Mouse (Mus musculus) small intestine, adult 2 months (tissue): ENCODE measurements around the gene Hist2h2bb. TPM values are rescaled to one million over a fixed set of nuclear protein-coding genes. Genes with fewer than 3 reads are reported as not detected.

Experiments
- H3K27ac ChIP-seq: fragments of 200-500 bp; 2 replicates; pipeline ENCODE4 v1.5.1; 2012; ENCODE audit warnings: low read depth, low read length, control low read depth, inconsistent platforms; ENCODE audit not compliant: insufficient read depth
- H3K27me3 ChIP-seq: fragments of 200-500 bp; 2 replicates; pipeline ENCODE4 v1.6.1; 2012; ENCODE audit warnings: mild to moderate bottlenecking, moderate library complexity, low read length, inconsistent platforms; ENCODE audit not compliant: control insufficient read depth, insufficient read depth
- H3K36me3 ChIP-seq: fragments of 200-500 bp; 2 replicates; pipeline ENCODE4 v1.6.1; 2012; ENCODE audit warnings: mild to moderate bottlenecking, low read length, control low read depth, inconsistent platforms; ENCODE audit not compliant: control insufficient read depth, insufficient read depth
- H3K4me1 ChIP-seq: fragments of 200-500 bp; 2 replicates; pipeline ENCODE4 v1.6.1; 2012; ENCODE audit warnings: low read length, inconsistent platforms, mixed read lengths; ENCODE audit not compliant: control insufficient read depth, insufficient read depth, insufficient read length
- H3K4me3 ChIP-seq: fragments of 200-500 bp; 2 replicates; pipeline ENCODE4 v1.5.1; 2012; ENCODE audit warnings: low read depth, mild to moderate bottlenecking, control low read depth, inconsistent platforms, low read length, moderate library complexity
- CTCF ChIP-seq: fragments of 200-500 bp; IDR thresholded peaks from 2 replicates; pipeline ENCODE4 v1.5.1; 2012; ENCODE audit warnings: low read depth, mild to moderate bottlenecking, control low read depth, inconsistent platforms, low read length, moderate library complexity, mixed read lengths; ENCODE audit not compliant: insufficient replicate concordance, insufficient read length; ENCODE audit errors: extremely low read depth
- POLR2A ChIP-seq: fragments of 200-500 bp; IDR thresholded peaks from 2 replicates; pipeline ENCODE4 v1.6.1; 2012; ENCODE audit warnings: low read depth, mild to moderate bottlenecking, control low read depth, inconsistent platforms, low read length, moderate library complexity
- WGBS: fragments of 180-500 bp; shearing (Covaris S2); methylation state at CpG from one replicate; pipeline ENCODE4 v1.1.7; 2018; 5-methylcytosine and 5-hydroxymethylcytosine counted together
- polyA plus RNA-seq: library from polyadenylated mRNA; depleted of rRNA; stranded (reverse); fragments of >200 nt; gene quantifications from 2 replicates; pipeline ENCODE4 v1.2.3, GENCODE M21; 2012

The Hist2h2bb gene
- polyA plus RNA-seq, 1 experiment = 8.7 TPM

- WGBS = 70% methylated on average over 8 of the region's 8 CpGs
- H3K27me3 ChIP-seq = no peaks in the 10 kb centered on the region
- H3K4me1 ChIP-seq = no peaks in the 10 kb centered on the region; the same call in 1 of the 2 replicates
- TF ChIP-seq CTCF (no peak), POLR2A (no peak)
- no peaks in the 10 kb centered on the region for H3K36me3 ChIP-seq
- H3K27ac ChIP-seq = no peak overlapping the region
- H3K4me3 ChIP-seq = no peak overlapping the region
Observed at GRCm38 (mm10) chr3:96226695-96227648, 42.6 kb upstream of the Hist2h2bb start.

DNA sequence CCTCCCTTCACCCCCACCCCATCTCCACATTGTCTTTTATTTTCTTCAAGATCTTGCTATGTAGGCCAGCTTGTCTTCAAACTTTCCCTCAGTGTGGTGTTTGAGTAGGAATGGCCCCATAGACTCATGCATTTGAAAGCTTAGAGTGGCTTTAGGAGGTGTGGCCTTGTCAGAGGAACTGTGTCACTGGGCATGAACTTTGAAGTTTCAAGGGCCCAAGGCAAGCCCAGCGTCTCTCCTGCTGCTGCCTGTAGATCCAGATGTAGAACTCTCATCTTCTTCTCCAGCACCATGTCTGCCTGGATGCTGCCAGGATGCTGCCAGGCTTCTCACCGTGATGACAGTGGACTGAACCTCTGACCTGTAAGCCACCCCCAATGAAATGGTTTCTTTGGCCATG is 40.7 kb upstream of the Hist2h2bb start:
- Histone ChIP-seq H3K27ac (no peak overlapping the region), H3K4me1 (no peaks in the 10 kb centered on the region; the same call in 1 of the 2 replicates), H3K4me3 (no peak overlapping the region), H3K36me3 (no peaks in the 10 kb centered on the region), H3K27me3 (no peaks in the 10 kb centered on the region)
- TF ChIP-seq POLR2A (no peak), CTCF (no peak)
- WGBS = 56% methylated on average over 2 of the region's 2 CpGs

- Histone ChIP-seq H3K27me3 (no peaks in the 10 kb centered on the region), H3K36me3 (no peaks in the 10 kb centered on the region), H3K4me1 (no peaks in the 10 kb centered on the region; the same call in 1 of the 2 replicates), H3K4me3 (no peak overlapping the region), H3K27ac (no peak overlapping the region)
- WGBS = 61% methylated on average over 2 of the region's 2 CpGs
- TF ChIP-seq POLR2A = no peak
- no peak for TF ChIP-seq CTCF
Observed at GRCm38 (mm10) chr3:96230404-96230803, 39.1 kb upstream of the Hist2h2bb start.

DNA sequence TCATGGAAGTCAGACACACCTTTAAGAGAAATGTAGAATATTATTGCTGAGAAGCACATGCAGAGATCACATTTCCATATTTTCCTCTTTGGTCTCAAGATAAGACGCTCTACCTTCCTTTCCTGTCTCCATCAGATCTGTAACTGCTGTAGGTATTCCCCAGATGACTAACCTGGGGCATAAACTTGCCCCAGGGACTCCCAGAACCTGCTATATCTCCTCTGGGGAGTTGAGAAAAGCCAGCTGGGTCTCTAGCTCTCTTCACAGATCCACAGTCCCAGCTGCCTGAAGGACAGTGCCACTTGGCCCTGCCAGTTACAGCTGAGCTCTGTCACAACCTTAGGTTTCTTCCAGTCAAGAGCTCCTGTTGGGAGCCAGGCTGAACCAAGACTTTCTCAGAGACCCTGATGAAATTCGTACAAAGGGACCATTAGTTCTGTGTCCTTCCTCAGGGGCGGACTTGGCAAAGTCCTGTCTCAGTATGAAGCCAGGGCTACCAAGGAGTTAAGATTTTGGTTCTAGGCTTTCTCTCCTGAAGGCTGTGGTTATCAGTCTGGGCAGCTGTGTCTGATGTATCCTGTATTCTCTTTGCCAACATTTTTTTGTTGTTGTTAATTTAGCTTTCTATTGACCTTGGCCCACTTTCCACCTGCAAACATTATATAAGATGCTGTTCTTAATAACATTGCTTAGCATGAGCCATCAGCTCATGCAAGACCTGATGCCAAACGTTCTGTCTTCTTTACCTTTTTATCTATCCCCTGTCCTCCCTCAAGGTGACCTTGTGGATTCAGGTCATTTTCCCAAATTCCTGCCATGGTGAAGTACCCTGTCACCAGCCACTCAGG is 38.4 kb upstream of the Hist2h2bb start:
- 76% methylated on average over 4 of the region's 4 CpGs for WGBS
- Histone ChIP-seq H3K27ac (no peak overlapping the region), H3K4me3 (no peak overlapping the region), H3K36me3 (no peaks in the 10 kb centered on the region), H3K4me1 (no peaks in the 10 kb centered on the region; the same call in 1 of the 2 replicates), H3K27me3 (no peaks in the 10 kb centered on the region)
- no peak for TF ChIP-seq POLR2A
- TF ChIP-seq CTCF = no peak

DNA sequence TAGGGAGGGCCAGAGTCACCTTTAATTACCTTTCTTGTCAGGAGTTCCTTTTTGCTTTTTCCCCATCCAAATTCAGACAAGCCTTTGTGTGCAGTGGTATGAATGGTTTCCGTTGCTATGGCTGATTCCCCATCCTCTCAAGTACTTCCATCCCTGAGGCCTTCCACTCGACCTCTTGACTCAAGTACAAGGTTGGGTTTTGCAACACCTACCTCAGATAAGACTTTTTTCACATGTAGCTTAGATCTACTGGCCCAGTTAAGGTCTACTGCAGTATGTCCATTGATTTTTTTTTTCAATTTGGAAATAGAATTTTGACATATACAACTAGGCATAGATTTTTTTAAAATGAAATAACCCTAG is 37.8 kb upstream of the Hist2h2bb start:
- Histone ChIP-seq H3K27ac (no peak overlapping the region), H3K36me3 (no peaks in the 10 kb centered on the region), H3K27me3 (no peaks in the 10 kb centered on the region), H3K4me1 (no peaks in the 10 kb centered on the region; the same call in 1 of the 2 replicates), H3K4me3 (no peak overlapping the region)
- TF ChIP-seq CTCF (no peak), POLR2A (no peak)
- WGBS = 57% methylated on average over 2 of the region's 2 CpGs

- Histone ChIP-seq H3K4me1 (no peaks in the 10 kb centered on the region; the same call in 1 of the 2 replicates), H3K4me3 (no peak overlapping the region), H3K27ac (no peak overlapping the region), H3K36me3 (no peaks in the 10 kb centered on the region), H3K27me3 (no peaks in the 10 kb centered on the region)
- WGBS = 84% methylated on average over 2 of the region's 2 CpGs
- no peak for TF ChIP-seq CTCF
- TF ChIP-seq POLR2A = no peak
Observed at GRCm38 (mm10) chr3:96234914-96235313, 34.6 kb upstream of the Hist2h2bb start.
